Mouse (Mus musculus) embryonic fibroblast, embryonic 13.5 days (primary cell): ENCODE results near the gene Tusc2. TPM values are rescaled to one million over a fixed set of nuclear protein-coding genes. Genes with fewer than 3 reads are reported as not detected.

Source experiments
- H3K27ac ChIP-seq: 2 replicates; pipeline ENCODE4 v1.5.1; 2012; ENCODE audit warnings: low read length, control low read depth, inconsistent platforms; ENCODE audit not compliant: insufficient read depth
- H3K4me1 ChIP-seq: 2 replicates; pipeline ENCODE4 v1.6.1; 2011; ENCODE audit warnings: low read length; ENCODE audit not compliant: control insufficient read depth, insufficient read depth
- H3K4me3 ChIP-seq: 2 replicates; pipeline ENCODE4 v1.5.1; 2011; ENCODE audit warnings: mild to moderate bottlenecking, control low read depth, low read length; ENCODE audit not compliant: insufficient read depth
- CTCF ChIP-seq: IDR thresholded peaks from 2 replicates; pipeline ENCODE4 v1.5.1; 2011; ENCODE audit warnings: mild to moderate bottlenecking, control low read depth, low read length, moderate library complexity, borderline replicate concordance; ENCODE audit not compliant: insufficient read depth
- POLR2A ChIP-seq: IDR thresholded peaks from 2 replicates; pipeline ENCODE4 v1.6.1; 2011; ENCODE audit warnings: low read depth, mild to moderate bottlenecking, control low read depth, low read length, moderate library complexity
- polyA plus RNA-seq: library from polyadenylated mRNA; stranded (reverse); fragments of >200 nt; gene quantifications from 2 replicates; pipeline ENCODE4 v1.2.4, GENCODE M21; 2011; ENCODE audit warnings: low read depth; ENCODE audit not compliant: missing spikeins, insufficient read length

Gene Tusc2
- polyA plus RNA-seq, 1 experiment, result 14.5 TPM

- no peak; the same call in 1 of the 2 replicates for TF ChIP-seq POLR2A
- TF ChIP-seq CTCF, result no peak
- Histone ChIP-seq H3K27ac (peak overlapping the region; percentile 78), H3K4me3 (peak overlapping the region; percentile 76), H3K4me1 (peaks cover 5% of the 10 kb centered on the region; the same call in 1 of the 2 replicates)
These were observed 28.4 kb upstream of the Tusc2 start for GRCm38 (mm10) chr9:107534408-107535202.

- Histone ChIP-seq H3K4me1 (peaks cover 8% of the 10 kb centered on the region; the same call in 1 of the 2 replicates), H3K4me3 (no peak overlapping the region), H3K27ac (no peak overlapping the region)
- no peak for TF ChIP-seq CTCF
- TF ChIP-seq POLR2A, result no peak
These were observed 24.8 kb upstream of the Tusc2 start for GRCm38 (mm10) chr9:107538231-107538630.

GRCm38 (mm10) chr9:107538711-107539110 is 24.3 kb upstream of the Tusc2 start:
- Histone ChIP-seq H3K4me3 (no peak overlapping the region), H3K4me1 (peaks cover 8% of the 10 kb centered on the region; the same call in 1 of the 2 replicates), H3K27ac (no peak overlapping the region)
- no peak for TF ChIP-seq POLR2A
- no peak for TF ChIP-seq CTCF

GRCm38 (mm10) chr9:107539940-107540339 is 23.1 kb upstream of the Tusc2 start:
- no peak overlapping the region for H3K4me3 ChIP-seq
- no peak for TF ChIP-seq CTCF
- TF ChIP-seq POLR2A, result no peak
- peaks cover 8% of the 10 kb centered on the region; the same call in 1 of the 2 replicates for H3K4me1 ChIP-seq
- no peak overlapping the region for H3K27ac ChIP-seq

GRCm38 (mm10) chr9:107540420-107540819 is 22.6 kb upstream of the Tusc2 start:
- Histone ChIP-seq H3K4me1 (peaks cover 8% of the 10 kb centered on the region; the same call in 1 of the 2 replicates), H3K4me3 (no peak overlapping the region), H3K27ac (no peak overlapping the region)
- no peak for TF ChIP-seq POLR2A
- TF ChIP-seq CTCF, result no peak

GRCm38 (mm10) chr9:107541005-107541404 is 22.1 kb upstream of the Tusc2 start:
- Histone ChIP-seq H3K27ac (no peak overlapping the region), H3K4me1 (peaks cover 8% of the 10 kb centered on the region; the same call in 1 of the 2 replicates), H3K4me3 (peak overlapping the region; percentile 62)
- TF ChIP-seq POLR2A (no peak), CTCF (no peak)

- Histone ChIP-seq H3K4me3 (peak within 1 kb of the TSS; percentile 62), H3K4me1 (peaks cover 4% of the 10 kb centered on the region; the same call in 1 of the 2 replicates), H3K27ac (no peak within 1 kb of the TSS)
- TF ChIP-seq POLR2A (peak; percentile 70), CTCF (no peak)
These were observed 21.3 kb upstream of the Tusc2 start, which contains the start of the genes Cyb561d2 and Nprl2 for GRCm38 (mm10) chr9:107541474-107542351. Cyb561d2 (minus strand) TSS chr9:107542193. Nprl2 (plus strand) TSS chr9:107542226.

GRCm38 (mm10) chr9:107542352-107542686 is 20.7 kb upstream of the Tusc2 start:
- TF ChIP-seq POLR2A, result no peak
- no peak for TF ChIP-seq CTCF
- H3K4me3 ChIP-seq, result peak overlapping the region; percentile 62
- H3K27ac ChIP-seq, result no peak overlapping the region
- H3K4me1 ChIP-seq, result 0 out of 2 replicates have a peak, but pooled peaks cover 3% of the 10 kb centered on the region

GRCm38 (mm10) chr9:107542721-107543120 is 20.3 kb upstream of the Tusc2 start:
- peak overlapping the region; percentile 62 for H3K4me3 ChIP-seq
- 0 out of 2 replicates have a peak, but pooled peaks cover 3% of the 10 kb centered on the region for H3K4me1 ChIP-seq
- TF ChIP-seq POLR2A (no peak), CTCF (no peak)

More at GRCm38 (mm10) chr9:107542721-107543120, 20.3 kb upstream of the Tusc2 start:
- no peak overlapping the region for H3K27ac ChIP-seq
